Comparison of ENCODE assay signal across 8 mouse cellular contexts in the genomic region with DNA sequence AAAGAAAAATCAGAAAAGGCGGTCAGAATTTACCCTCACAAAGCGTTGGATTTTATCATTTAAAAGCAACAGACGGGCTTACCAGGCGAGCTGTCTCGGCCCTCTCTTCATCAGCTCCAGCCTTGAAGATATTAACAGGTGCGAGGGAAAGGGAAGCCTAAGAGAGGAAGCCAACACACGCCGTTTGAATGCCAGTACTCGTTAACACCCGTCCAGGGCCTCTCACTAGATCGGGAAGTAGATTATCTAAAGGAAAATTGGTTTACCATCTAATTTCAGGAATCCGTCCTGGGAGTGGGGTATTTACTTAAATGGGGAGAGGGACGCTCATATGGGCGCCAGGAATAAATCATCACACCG. TPM values are rescaled to one million over a fixed set of nuclear protein-coding genes. Genes with fewer than 3 reads are reported as not detected.
A peak's percentile ranks its signal among the peaks of the same experiment; 100 is the strongest.
DNase-seq lines count a peak whose midpoint lies in the region; ATAC-seq and TF ChIP-seq lines count a peak whose summit lies in the region.

No protein-coding gene starts in this region.

- TF ChIP-seq POLR2A in olfactory bulb, adult 2 months (IDR thresholded peaks at IDR 0.05; ENCODE audit: insufficient read depth, low read depth, low read length): no peak

- H3K4me3 ChIP-seq in lung, embryonic 16.5 days (ENCODE audit: low read length): peak overlapping the region; percentile 96
- peak overlapping the region; percentile 98 for H3K4me3 ChIP-seq in limb, embryonic 15.5 days
- peak overlapping the region; percentile 96 for H3K4me3 ChIP-seq in olfactory bulb, adult 2 months (ENCODE audit: insufficient read depth, low read depth, low read length)

- H3K9me3 ChIP-seq in lung, embryonic 16.5 days (ENCODE audit: control insufficient read depth, low read length): no peaks in the 10 kb centered on the region
- no peaks in the 10 kb centered on the region for H3K9me3 ChIP-seq in limb, embryonic 15.5 days

- 2% methylated on average over 15 of the region's 15 CpGs for WGBS in lung, embryonic 16.5 days
- 2% methylated on average over 15 of the region's 15 CpGs for WGBS in limb, embryonic 15.5 days
- WGBS in olfactory bulb, adult 2 months: 4% methylated on average over 15 of the region's 15 CpGs

- peaks cover 7% of the 10 kb centered on the region for H3K4me1 ChIP-seq in lung, embryonic 16.5 days (replicated peaks; ENCODE audit: control insufficient read depth, insufficient read depth, low read length)
- 0 out of 2 replicates have a peak, but pooled peaks cover 7% of the 10 kb centered on the region for H3K4me1 ChIP-seq in limb, embryonic 15.5 days
- H3K4me1 ChIP-seq in olfactory bulb, adult 2 months (ENCODE audit: control insufficient read depth, insufficient read depth, low read length): peaks cover 3% of the 10 kb centered on the region; the same call in 1 of the 2 replicates

- no peak for ATAC-seq in lung, embryonic 16.5 days (ENCODE audit: low read depth)
- peak; percentile 41 for ATAC-seq in erythroid progenitor cell, adult 5-6 weeks (replicated peaks; ENCODE audit: low FRiP score, poor library complexity, severe bottlenecking)
- ATAC-seq in limb, embryonic 15.5 days (ENCODE audit: insufficient number of reproducible peaks, low FRiP score, low TSS enrichment, low read depth): no peak

- H3K27ac ChIP-seq in lung, embryonic 16.5 days (ENCODE audit: low read length): peak overlapping the region; percentile 87
- H3K27ac ChIP-seq in limb, embryonic 15.5 days: peak overlapping the region; percentile 94
- no peak overlapping the region for H3K27ac ChIP-seq in olfactory bulb, adult 2 months (ENCODE audit: insufficient read depth, low read depth, low read length)

- no peaks in the 10 kb centered on the region for H3K27me3 ChIP-seq in lung, embryonic 16.5 days (ENCODE audit: control insufficient read depth, insufficient read depth, low read depth, low read length)
- no peaks in the 10 kb centered on the region for H3K27me3 ChIP-seq in limb, embryonic 15.5 days

- H3K9ac ChIP-seq in lung, embryonic 16.5 days (ENCODE audit: low read length): peak overlapping the region; percentile 83
- H3K9ac ChIP-seq in limb, embryonic 15.5 days: peak overlapping the region; percentile 87

- peaks cover 33% of the 10 kb centered on the region for H3K36me3 ChIP-seq in lung, embryonic 16.5 days (ENCODE audit: control insufficient read depth, insufficient read depth, low read length)
- H3K36me3 ChIP-seq in limb, embryonic 15.5 days: peaks cover 39% of the 10 kb centered on the region

- DNase-seq in lung, postnatal 25 days (ENCODE audit: low spot score): no peak
- no peak for DNase-seq in adipocyte (ENCODE audit: low spot score)
- no peak for DNase-seq in embryo, embryonic 9.5 days (ENCODE audit: extremely low spot score)
- DNase-seq in kidney, postnatal 14 days: no peak

- no peak for TF ChIP-seq CTCF in olfactory bulb, adult 2 months (IDR thresholded peaks at IDR 0.05; ENCODE audit: insufficient read depth, low read depth, low read length)

- peak overlapping the region; percentile 94 for H3K4me2 ChIP-seq in lung, embryonic 16.5 days (ENCODE audit: low read depth, low read length)
- peak overlapping the region; percentile 73 for H3K4me2 ChIP-seq in limb, embryonic 15.5 days

RNA-seq across cellular contexts. Expression of gene Cct2, which starts 0.7 kb away (rescaled TPM):
- 213 and 228 TPM in 2 replicates for polyA plus RNA-seq in lung, embryonic 16.5 days (2015; fragmentation: Nextera tagmentation; extraction: Ambion mirVana)
- total RNA-seq in erythroid progenitor cell, adult 5-6 weeks (2015; ENCODE audit: low replicate concordance): 135 and 172 TPM in 2 replicates
- 87.1 and 93.3 TPM in 2 replicates for total RNA-seq in erythroid progenitor cell, adult 5-6 weeks (2017; ENCODE audit: low replicate concordance)
- 210 and 233 TPM in 2 replicates for polyA plus RNA-seq in limb, embryonic 15.5 days (2015; fragmentation: Nextera tagmentation; extraction: Ambion mirVana)
- polyA plus RNA-seq in olfactory bulb, adult 2 months (2012; ENCODE audit: insufficient read depth, insufficient read length, low replicate concordance, missing spikeins): not detected in 2 replicates

RNA-seq across cellular contexts. Expression of gene Lrrc10, which starts 17.7 kb away (rescaled TPM):
- polyA plus RNA-seq in lung, embryonic 16.5 days (2015; fragmentation: Nextera tagmentation; extraction: Ambion mirVana): 0.49 and 0.65 TPM in 2 replicates
- not detected in 2 replicates for total RNA-seq in erythroid progenitor cell, adult 5-6 weeks (2015; ENCODE audit: low replicate concordance)
- total RNA-seq in erythroid progenitor cell, adult 5-6 weeks (2017; ENCODE audit: low replicate concordance): not detected in 2 replicates
- polyA plus RNA-seq in limb, embryonic 15.5 days (2015; fragmentation: Nextera tagmentation; extraction: Ambion mirVana): not detected in 2 replicates
- not detected in 2 replicates for polyA plus RNA-seq in olfactory bulb, adult 2 months (2012; ENCODE audit: insufficient read depth, insufficient read length, low replicate concordance, missing spikeins)
